Mouse (Mus musculus) hindbrain, embryonic 14.5 days (tissue): ENCODE measurements around the gene Slc38a6. TPM values are rescaled to one million over a fixed set of nuclear protein-coding genes. Genes with fewer than 3 reads are reported as not detected.

Source experiments
- polyA plus RNA-seq: library from polyadenylated mRNA; unstranded; fragments of >200 nt; fragmentation: Nextera tagmentation; extraction: Ambion mirVana; gene quantifications from 2 replicates; pipeline ENCODE4 v1.2.1, GENCODE M21; 2014

The Slc38a6 gene
- polyA plus RNA-seq, 1 experiment from 2014 or later = 16.1 TPM

Other genes starting within 250 kb of the Slc38a6 start
- 0.43 and 0.53 TPM in 2 replicates for gene Six1, start 232.9 kb upstream of the Slc38a6 start, polyA plus RNA-seq
- 0.46 and 0.50 TPM in 2 replicates for gene Six4, start 173.3 kb upstream of the Slc38a6 start, polyA plus RNA-seq
- 19.2 and 21.9 TPM in 2 replicates for gene Mnat1, start 163.1 kb upstream of the Slc38a6 start, polyA plus RNA-seq
- gene Trmt5, start 69 bp upstream of the Slc38a6 start, polyA plus RNA-seq = 16.9 and 18.4 TPM in 2 replicates